Mouse (Mus musculus) activated CD4-positive, CD25-positive, alpha-beta regulatory T cell, adult 4 months (primary cell): Measurements from ENCODE around the gene Ctnnal1. TPM values are rescaled to one million over a fixed set of nuclear protein-coding genes. Genes with fewer than 3 reads are reported as not detected.

Source experiments
- ATAC-seq: one replicate; pipeline ENCODE4 v1.8.0; 2017
- polyA plus RNA-seq, 2 experiments: library from polyadenylated mRNA; unstranded; fragments of 100-300 nt; shearing (Covaris generic); gene quantifications; one replicate each; pipeline ENCODE4 v1.2.1; 2017

Gene Ctnnal1
- polyA plus RNA-seq, 2 experiments from 2014 or later, result 2.0 to 2.2 TPM

DNA sequence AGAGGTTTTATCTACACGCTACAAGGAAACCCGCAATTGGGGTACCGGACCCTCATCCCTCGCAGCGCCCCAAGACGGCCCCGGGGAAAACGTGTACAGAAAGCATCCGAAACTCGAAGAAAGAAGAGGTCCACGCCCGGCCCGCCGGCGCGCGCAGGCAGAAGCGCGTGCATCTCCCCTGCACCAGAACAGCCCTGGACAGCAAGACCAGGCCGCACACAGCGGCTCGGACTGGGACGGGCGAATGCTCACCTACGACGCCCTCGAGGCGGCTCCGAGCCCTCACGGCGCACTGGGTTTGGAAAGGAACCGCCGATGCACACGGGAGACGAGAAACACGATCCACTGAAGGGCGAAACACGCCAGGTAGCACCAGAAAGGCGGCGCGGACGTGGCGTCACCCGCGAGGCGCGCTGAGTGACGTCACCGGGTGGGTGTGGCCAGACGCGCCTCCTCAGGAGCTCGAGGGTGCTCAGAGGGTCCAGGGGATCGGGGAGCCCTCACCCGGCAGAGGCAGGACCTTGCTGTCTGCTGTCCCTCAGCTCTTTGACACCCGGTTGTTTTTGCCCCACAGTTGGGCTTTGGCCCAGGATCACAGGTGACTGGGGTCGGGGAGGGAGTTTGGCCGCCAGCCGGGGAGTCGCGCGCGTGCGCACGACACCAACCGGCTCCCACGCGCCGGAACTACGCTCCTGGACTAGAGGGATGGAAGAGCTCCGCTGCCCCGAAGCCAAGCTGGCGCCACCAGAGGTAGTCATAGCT lies 62.9 kb downstream of the Ctnnal1 start, which contains the start of the genes Elp1 and Fam206a:
Elp1 (minus strand) TSS at position 425 of the 762 bp plus-strand sequence.
Fam206a (plus strand) TSS at position 439 of the 762 bp plus-strand sequence.
- ATAC-seq, result peak; percentile 93

DNA sequence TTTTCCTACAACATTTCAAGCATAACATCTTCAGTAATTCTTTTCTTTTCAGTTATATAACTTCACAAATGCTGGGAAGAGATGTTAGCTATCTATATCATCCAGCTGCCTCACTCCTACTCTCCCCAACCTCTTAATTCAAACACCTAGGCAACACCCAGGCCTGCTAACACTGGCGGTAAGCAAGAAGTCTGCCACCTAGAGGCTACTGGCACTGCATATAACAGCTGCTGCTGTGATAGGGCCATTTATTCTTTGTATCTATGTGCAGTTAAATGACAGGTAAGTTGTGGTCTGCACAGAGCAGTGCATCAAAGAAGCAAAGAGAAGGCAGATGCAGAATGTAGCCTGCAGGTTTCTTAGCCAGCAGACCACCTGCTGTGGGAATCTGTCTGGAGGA lies 73.6 kb downstream of the Ctnnal1 start:
- no peak for ATAC-seq

DNA sequence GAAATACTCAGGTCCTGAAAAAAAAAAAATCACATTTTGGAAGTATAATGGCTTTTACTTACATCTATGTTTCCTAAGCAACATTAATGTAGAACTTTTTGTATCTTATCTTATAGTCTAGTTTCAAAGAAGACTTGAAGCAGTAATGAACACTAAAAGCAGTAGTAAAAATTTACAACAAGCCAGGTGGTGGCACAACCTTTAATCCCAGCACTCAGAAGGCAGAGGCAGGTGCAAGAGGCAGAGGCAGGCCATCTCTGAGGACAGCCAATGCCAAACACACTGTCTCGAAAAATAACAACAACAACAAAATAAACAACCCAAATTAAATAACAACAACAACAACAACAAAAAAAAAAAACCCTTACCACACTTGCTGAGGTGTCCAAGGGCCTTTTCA lies 93.9 kb downstream of the Ctnnal1 start:
- ATAC-seq, result no peak

DNA sequence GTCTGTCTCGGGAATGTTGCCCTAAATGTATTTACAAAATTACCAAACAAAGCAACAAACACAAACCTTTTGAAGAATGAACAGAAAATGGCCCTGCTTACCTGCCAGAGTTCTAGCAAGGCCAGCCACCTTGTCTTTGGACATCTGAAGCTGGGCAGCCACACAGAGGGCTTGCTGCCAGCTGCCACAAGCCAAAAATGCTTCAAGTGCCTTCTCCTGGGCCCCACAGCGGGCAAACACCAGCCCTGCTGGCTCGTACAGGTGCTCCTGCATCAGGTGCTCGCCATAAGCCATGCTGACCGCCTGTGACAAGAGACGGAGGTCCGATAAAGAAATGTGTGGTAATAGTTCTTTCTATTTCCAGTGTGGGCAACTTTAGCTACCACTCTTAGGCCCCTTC lies 96.1 kb downstream of the Ctnnal1 start:
- no peak for ATAC-seq

DNA sequence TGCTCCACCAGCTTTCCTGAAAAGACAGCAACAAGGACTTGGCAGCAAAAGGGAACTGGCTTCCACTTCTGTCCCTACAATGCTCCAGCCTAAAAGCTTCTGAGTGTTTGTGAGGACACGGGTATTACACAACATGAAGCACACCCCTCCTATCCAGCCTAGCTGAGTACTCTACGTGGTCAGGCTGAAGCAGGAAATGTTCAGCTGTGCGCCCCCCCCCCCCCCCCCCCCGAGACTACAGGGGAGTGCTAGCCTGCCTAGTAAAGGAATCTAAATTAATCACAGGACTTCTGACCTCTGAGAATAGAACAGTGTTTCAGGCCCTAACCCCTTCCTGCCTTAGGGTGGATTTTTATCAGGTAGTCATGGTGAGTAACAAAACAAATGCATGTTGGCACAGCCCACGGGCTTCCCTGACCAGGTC lies 97.1 kb downstream of the Ctnnal1 start:
- ATAC-seq, result no peak

Other genes starting within 250 kb of the Ctnnal1 start
- not detected for gene Gm26657, start 125.1 kb downstream of the Ctnnal1 start, polyA plus RNA-seq
- gene Actl7b, start 123.7 kb downstream of the Ctnnal1 start, polyA plus RNA-seq, result not detected
- not detected for gene Actl7a, start 121.8 kb downstream of the Ctnnal1 start, polyA plus RNA-seq
- 10 to 100 TPM; 19.3 to 20.3 TPM for gene Elp1, start 62.9 kb downstream of the Ctnnal1 start, polyA plus RNA-seq
- 10 to 100 TPM; 13.3 to 18.0 TPM for gene Fam206a, start 62.8 kb downstream of the Ctnnal1 start, polyA plus RNA-seq
- gene Tmem245, start 82.2 kb upstream of the Ctnnal1 start, polyA plus RNA-seq, result 1 to 10 TPM; 5.1 to 5.7 TPM
- gene Frrs1l, start 125.2 kb upstream of the Ctnnal1 start, polyA plus RNA-seq, result under 1 TPM in 1 of 2 experiments, not detected in 1; 0.16 TPM